Comparison of ENCODE assay signal across 8 mouse cellular contexts in the genomic region with DNA sequence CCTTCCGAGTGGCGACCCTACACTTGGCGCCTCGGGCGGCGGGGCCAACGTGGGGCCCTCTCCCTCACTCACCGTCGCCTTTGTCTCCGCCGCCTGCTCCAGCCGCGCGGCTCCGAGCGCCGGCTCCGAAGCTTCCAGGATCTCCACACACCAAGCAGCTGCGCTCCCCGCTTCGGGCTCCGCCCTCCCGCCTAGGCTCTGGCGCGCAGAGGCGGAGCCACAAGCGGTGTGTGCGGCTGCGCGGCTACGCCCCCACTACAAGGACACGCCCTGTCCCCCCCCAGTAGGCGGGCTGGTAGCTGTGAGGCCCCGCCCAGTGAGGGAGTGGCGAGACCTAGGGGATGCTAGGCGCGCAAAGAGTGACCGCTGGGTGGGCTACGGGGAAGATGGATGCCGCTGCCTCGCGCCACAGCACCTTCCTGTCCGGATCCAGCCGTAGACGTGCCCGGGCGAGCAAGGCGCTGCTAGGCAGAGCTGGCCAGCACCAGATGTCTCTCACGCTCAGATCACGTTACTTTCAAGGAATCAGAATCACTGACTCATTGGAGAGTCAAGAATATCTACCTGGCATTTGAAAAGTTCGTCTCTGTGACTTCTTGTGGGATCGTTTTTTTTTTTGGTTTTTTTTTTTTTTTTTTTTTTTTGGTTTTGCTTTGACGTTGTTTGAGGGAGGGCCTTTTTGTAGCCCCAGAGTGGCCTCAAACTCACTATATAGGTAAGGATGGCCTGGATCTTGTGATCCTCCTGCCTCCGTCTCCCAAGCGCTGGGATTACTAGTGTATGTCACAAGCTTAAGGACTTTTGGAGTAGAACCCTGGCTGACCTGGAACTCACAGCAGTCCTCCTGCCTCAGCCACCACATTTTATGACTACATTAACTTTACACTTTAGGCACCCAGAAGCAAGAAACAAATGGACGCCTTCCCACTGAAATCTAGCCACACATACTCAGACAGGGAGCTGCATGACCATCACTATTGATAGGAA. TPM values are rescaled to one million over a fixed set of nuclear protein-coding genes. Genes with fewer than 3 reads are reported as not detected.
DNase-seq lines count a peak whose midpoint lies in the region; ATAC-seq and TF ChIP-seq lines count a peak whose summit lies in the region.

A gene (minus strand): TSS at position 188 of the 987 bp plus-strand sequence.

- 4% methylated on average over 51 of the region's 56 CpGs for WGBS in kidney, embryonic 14.5 days
- WGBS in limb, embryonic 15.5 days: 4% methylated on average over 56 of the region's 56 CpGs

- H3K9ac ChIP-seq in kidney, embryonic 14.5 days (ENCODE audit: low read depth, low read length): peak within 1 kb of the TSS; percentile 96
- H3K9ac ChIP-seq in limb, embryonic 15.5 days: peak within 1 kb of the TSS; percentile 89

- peak within 1 kb of the TSS; percentile 78 for H3K4me3 ChIP-seq in bone marrow macrophage, adult 2 months (ENCODE audit: insufficient read depth, low read length)
- peak within 1 kb of the TSS; percentile 68 for H3K4me3 ChIP-seq in embryonic fibroblast, embryonic 13.5 days (ENCODE audit: insufficient read depth, low read length)
- peak within 1 kb of the TSS; percentile 96 for H3K4me3 ChIP-seq in kidney, embryonic 14.5 days (ENCODE audit: low read length)
- H3K4me3 ChIP-seq in limb, embryonic 15.5 days: peak within 1 kb of the TSS; percentile 84

- DNase-seq in A20 (ENCODE audit: low read depth, low spot score): peak; percentile 97
- DNase-seq in heart, adult 9 months (ENCODE audit: low spot score in 2 of 2): peak; percentile 96
- peak; percentile 90 to 96 for DNase-seq in monocyte, adult 2 months (ENCODE audit: low read depth in 1 of 2, low spot score in 2 of 2)
- peak; percentile 94 for DNase-seq in spleen, postnatal 36 days (ENCODE audit: low spot score in 2 of 2)

- H3K27ac ChIP-seq in bone marrow macrophage, adult 2 months (ENCODE audit: insufficient read depth, low read depth, low read length): peak within 1 kb of the TSS; percentile 69
- peak within 1 kb of the TSS; percentile 63 for H3K27ac ChIP-seq in embryonic fibroblast, embryonic 13.5 days (ENCODE audit: insufficient read depth, low read length)
- peak within 1 kb of the TSS; percentile 97 for H3K27ac ChIP-seq in kidney, embryonic 14.5 days (ENCODE audit: low read depth, low read length)
- peak within 1 kb of the TSS; percentile 99 for H3K27ac ChIP-seq in limb, embryonic 15.5 days

- H3K27me3 ChIP-seq in kidney, embryonic 14.5 days (ENCODE audit: control insufficient read depth, insufficient read depth, low read length): no peaks in the 10 kb centered on the region
- no peaks in the 10 kb centered on the region for H3K27me3 ChIP-seq in limb, embryonic 15.5 days

- no peaks in the 10 kb centered on the region for H3K9me3 ChIP-seq in kidney, embryonic 14.5 days (ENCODE audit: control insufficient read depth, low read length)
- no peaks in the 10 kb centered on the region for H3K9me3 ChIP-seq in limb, embryonic 15.5 days

- no peaks in the 10 kb centered on the region for H3K36me3 ChIP-seq in kidney, embryonic 14.5 days (ENCODE audit: control insufficient read depth, insufficient read depth, low read length)
- H3K36me3 ChIP-seq in limb, embryonic 15.5 days: no peaks in the 10 kb centered on the region

- ATAC-seq in kidney, embryonic 14.5 days (ENCODE audit: low FRiP score, low TSS enrichment): peak; percentile 99
- ATAC-seq in limb, embryonic 15.5 days (ENCODE audit: insufficient number of reproducible peaks, low FRiP score, low TSS enrichment, low read depth): peak; percentile 98

- peak within 1 kb of the TSS; percentile 66 for H3K4me2 ChIP-seq in kidney, embryonic 14.5 days (replicated peaks; ENCODE audit: low read depth, low read length)
- peak within 1 kb of the TSS; percentile 70 for H3K4me2 ChIP-seq in limb, embryonic 15.5 days

- TF ChIP-seq POLR2A in bone marrow macrophage, adult 2 months (IDR thresholded peaks at IDR 0.05; ENCODE audit: borderline replicate concordance, low read depth, low read length): no peak; the same call in 1 of the 2 replicates
- TF ChIP-seq POLR2A in embryonic fibroblast, embryonic 13.5 days (IDR thresholded peaks at IDR 0.05; ENCODE audit: low read depth, low read length): peak; percentile 74

- peaks cover 9% of the 10 kb centered on the region for H3K4me1 ChIP-seq in bone marrow macrophage, adult 2 months (ENCODE audit: control insufficient read depth, insufficient read depth, low read length)
- 0 out of 2 replicates have a peak, but pooled peaks cover 2% of the 10 kb centered on the region for H3K4me1 ChIP-seq in embryonic fibroblast, embryonic 13.5 days (ENCODE audit: control insufficient read depth, insufficient read depth, low read length)
- peaks cover 6% of the 10 kb centered on the region; the same call in 1 of the 2 replicates for H3K4me1 ChIP-seq in kidney, embryonic 14.5 days (ENCODE audit: control insufficient read depth, insufficient read depth, low read length)
- peaks cover 9% of the 10 kb centered on the region; the same call in 1 of the 2 replicates for H3K4me1 ChIP-seq in limb, embryonic 15.5 days

- TF ChIP-seq CTCF in bone marrow macrophage, adult 2 months (IDR thresholded peaks at IDR 0.05; ENCODE audit: low read depth, low read length): no peak
- no peak for TF ChIP-seq CTCF in embryonic fibroblast, embryonic 13.5 days (IDR thresholded peaks at IDR 0.05; ENCODE audit: borderline replicate concordance, insufficient read depth, low read length)

RNA-seq across cellular contexts. Expression of the gene that starts here (rescaled TPM):
- polyA plus RNA-seq in bone marrow macrophage, adult 2 months (2012; ENCODE audit: insufficient read depth, insufficient read length, missing spikeins): 126 and 128 TPM in 2 replicates
- 37.1 and 38.4 TPM in 2 replicates for polyA plus RNA-seq in embryonic fibroblast, embryonic 13.5 days (2011; ENCODE audit: insufficient read length, low read depth, missing spikeins)
- polyA plus RNA-seq in kidney, embryonic 14.5 days (2014; fragmentation: Nextera tagmentation; extraction: Ambion mirVana): 59.3 and 110 TPM in 2 replicates
- 59.8 and 67.2 TPM in 2 replicates for polyA plus RNA-seq in limb, embryonic 15.5 days (2015; fragmentation: Nextera tagmentation; extraction: Ambion mirVana)

Comparison
In these comparisons a context has a peak if more than half of its experiments do, and no peak if none do; other contexts are left out.
1. Peak in every context shown above with its lines: DNase-seq, ATAC-seq, H3K4me3 ChIP-seq and H3K27ac ChIP-seq.